Mouse (Mus musculus) layer of hippocampus, postnatal 14 days (tissue): ENCODE results near the gene Gm21996. TPM values are rescaled to one million over a fixed set of nuclear protein-coding genes. Genes with fewer than 3 reads are reported as not detected.
"Not testable (repeated sequence)": the region's sequence is repeated elsewhere in the genome, so short reads cannot be mapped to it uniquely, and the experiment has no call there.

Experiments used
- DNase-seq, 2 experiments: peaks; one replicate each; pipeline ENCODE4 v3.0.0; 2021 to 2022; ENCODE audit warnings: low spot score in 2 of 2, mixed read lengths in 1 of 2
- long read RNA-seq, 2 experiments: library from polyadenylated mRNA; stranded (forward); transcript quantifications; one replicate each; pipeline ENCODE4 v2.0.0; 2021
- total RNA-seq, 2 experiments: library from RNA; stranded (reverse); gene quantifications; 2 replicates each; pipeline ENCODE4 v1.2.3; 2021

The Gm21996 gene
- total RNA-seq = not detected
- long read RNA-seq, experiment 1 = 0 reads
- long read RNA-seq, experiment 2 = 0 reads

GRCm38 (mm10) chrY:89745432-89745831 lies at the start of gene Gm21996:
Gene Gm21996 (minus strand): TSS chrY:89745532.
- not testable (repeated sequence) for DNase-seq
